Mouse (Mus musculus) hindbrain, embryonic 14.5 days (tissue): Measurements from ENCODE around the gene Mllt10. TPM values are rescaled to one million over a fixed set of nuclear protein-coding genes. Genes with fewer than 3 reads are reported as not detected.
A peak's percentile ranks its signal among the peaks of the same experiment; 100 is the strongest.

ENCODE experiments used
- ATAC-seq: fragments of 200-750 bp; cut with Nextera tagmentation; 2 replicates; pipeline ENCODE4 v1.8.0; 2017; ENCODE audit warnings: moderate number of reproducible peaks, mild to moderate bottlenecking, moderate TSS enrichment, moderate library complexity; ENCODE audit not compliant: low FRiP score
- DNase-seq: peaks from one replicate; pipeline ENCODE4 v3.0.0-alpha.2; 2015; ENCODE audit warnings: low spot score
- H3K27ac ChIP-seq: fragments of 300-500 bp; sonication (generic); 2 replicates; pipeline ENCODE4 v1.5.1; 2014; ENCODE audit warnings: mild to moderate bottlenecking, moderate library complexity
- H3K27me3 ChIP-seq: fragments of 300-500 bp; sonication (generic); 2 replicates; pipeline ENCODE4 v1.6.1; 2014; ENCODE audit warnings: mild to moderate bottlenecking, low read length, mixed read lengths; ENCODE audit not compliant: control insufficient read depth, insufficient read depth
- H3K36me3 ChIP-seq: fragments of 300-500 bp; sonication (generic); replicated peaks from 2 replicates; pipeline ENCODE4 v1.6.1; 2014; ENCODE audit not compliant: control insufficient read depth, insufficient read depth
- H3K4me1 ChIP-seq: fragments of 300-500 bp; sonication (generic); replicated peaks from 2 replicates; pipeline ENCODE4 v1.6.1; 2014; ENCODE audit warnings: antibody characterized with exemption, low read length, mixed read lengths; ENCODE audit not compliant: control insufficient read depth, insufficient read depth
- H3K4me2 ChIP-seq: fragments of 300-500 bp; sonication (generic); replicated peaks from 2 replicates; pipeline ENCODE4 v1.6.1; 2014; ENCODE audit warnings: mild to moderate bottlenecking, moderate library complexity
- H3K4me3 ChIP-seq: fragments of 300-500 bp; sonication (generic); replicated peaks from 2 replicates; pipeline ENCODE4 v1.5.1; 2014; ENCODE audit warnings: mild to moderate bottlenecking, low read length
- H3K9ac ChIP-seq: fragments of 300-500 bp; sonication (generic); 2 replicates; pipeline ENCODE4 v1.6.1; 2014
- H3K9me3 ChIP-seq: fragments of 300-500 bp; sonication (generic); 2 replicates; pipeline ENCODE4 v1.6.1; 2016; ENCODE audit warnings: low read length; ENCODE audit not compliant: control insufficient read depth
- WGBS: fragments of 180-500 bp; shearing (Covaris S2); extraction: QIAGEN DNeasy Blood & Tissue Kit; methylation state at CpG from one replicate; pipeline ENCODE4 v1.1.7; 2014; 5-methylcytosine and 5-hydroxymethylcytosine counted together
- polyA plus RNA-seq: library from polyadenylated mRNA; unstranded; fragments of >200 nt; fragmentation: Nextera tagmentation; extraction: Ambion mirVana; gene quantifications from 2 replicates; pipeline ENCODE4 v1.2.1, GENCODE M21; 2014

The Mllt10 gene
- polyA plus RNA-seq, 1 experiment from 2014 or later = 33.1 TPM

- no peak overlapping the region for H3K4me3 ChIP-seq
- no peak overlapping the region for H3K9ac ChIP-seq
- H3K4me2 ChIP-seq = peak overlapping the region; percentile 90
- H3K9me3 ChIP-seq = no peaks in the 10 kb centered on the region
- WGBS = 38% methylated on average over 5 of the region's 5 CpGs
- no peaks in the 10 kb centered on the region for H3K36me3 ChIP-seq
- DNase-seq (peak; percentile 37), ATAC-seq (no peak)
- H3K4me1 ChIP-seq = peaks cover 38% of the 10 kb centered on the region
- H3K27me3 ChIP-seq = no peaks in the 10 kb centered on the region
- no peak overlapping the region for H3K27ac ChIP-seq
These were observed 22.5 kb upstream of the Mllt10 start for GRCm38 (mm10) chr2:18032538-18032895.

DNA sequence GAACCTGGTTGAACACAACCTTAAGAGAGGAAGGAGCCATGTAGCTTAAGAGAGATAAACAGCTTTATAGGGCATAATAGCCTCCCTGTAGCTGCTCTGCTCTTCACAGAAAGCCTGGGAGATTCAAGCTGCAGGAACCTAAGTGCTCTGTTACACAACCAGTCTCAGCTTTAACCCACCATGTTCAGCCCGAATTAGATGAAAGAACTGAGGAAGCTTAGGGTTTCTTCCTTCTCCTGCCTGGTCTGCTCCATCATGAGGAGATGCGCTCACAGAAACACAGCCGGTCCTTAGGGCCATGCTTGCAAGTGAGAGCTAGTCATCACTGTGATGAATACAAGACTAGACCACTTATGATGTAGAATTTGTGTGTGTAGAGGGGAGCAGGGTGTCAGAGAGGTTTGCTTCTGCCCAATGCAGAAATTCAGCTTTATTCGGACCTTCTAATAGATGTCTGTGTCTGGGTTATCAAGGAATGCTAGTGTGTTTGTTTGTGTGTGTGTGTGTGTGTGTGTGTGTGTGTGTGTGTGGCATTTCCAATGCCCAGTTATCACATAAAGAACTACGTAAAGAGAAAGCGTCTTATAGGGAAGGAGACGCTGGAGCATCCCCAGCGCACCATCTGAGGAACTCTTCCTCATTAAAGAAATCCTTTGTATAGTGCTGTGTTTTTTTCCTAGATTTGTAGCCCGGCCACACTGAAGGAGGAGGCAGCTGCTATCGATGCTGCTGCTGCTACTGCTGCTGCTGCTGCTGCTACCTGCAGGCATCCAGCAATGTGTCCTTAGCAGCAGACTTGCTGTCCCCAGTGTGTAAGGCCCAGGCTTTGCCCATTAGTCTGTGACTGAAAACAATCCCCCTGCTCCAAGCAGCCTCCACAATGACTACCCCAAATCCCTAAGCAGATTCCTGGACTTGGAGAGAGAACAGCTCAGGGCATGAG, 21.6 kb upstream of the Mllt10 start:
- DNase-seq = peak; percentile 55
- peak overlapping the region; percentile 90 for H3K4me2 ChIP-seq

GRCm38 (mm10) chr2:18034371-18035250, 20.4 kb upstream of the Mllt10 start:
- Histone ChIP-seq H3K36me3 (no peaks in the 10 kb centered on the region), H3K9me3 (no peaks in the 10 kb centered on the region), H3K27me3 (no peaks in the 10 kb centered on the region), H3K4me1 (peaks cover 50% of the 10 kb centered on the region), H3K27ac (no peak overlapping the region), H3K4me2 (no peak overlapping the region), H3K4me3 (no peak overlapping the region), H3K9ac (no peak overlapping the region)
- 38% methylated on average over 10 of the region's 10 CpGs for WGBS
- ATAC-seq (no peak), DNase-seq (peak; percentile 28)

More for the DNA sequence above, 21.6 kb upstream of the Mllt10 start:
- Histone ChIP-seq H3K4me1 (peaks cover 40% of the 10 kb centered on the region), H3K9ac (peak overlapping the region; percentile 45), H3K9me3 (no peaks in the 10 kb centered on the region), H3K27me3 (no peaks in the 10 kb centered on the region), H3K36me3 (no peaks in the 10 kb centered on the region), H3K27ac (peak overlapping the region; percentile 49), H3K4me3 (no peak overlapping the region)
- ATAC-seq = peak; percentile 21; the same call in 1 of the 2 replicates
- 27% methylated on average over 10 of the region's 10 CpGs for WGBS

DNA sequence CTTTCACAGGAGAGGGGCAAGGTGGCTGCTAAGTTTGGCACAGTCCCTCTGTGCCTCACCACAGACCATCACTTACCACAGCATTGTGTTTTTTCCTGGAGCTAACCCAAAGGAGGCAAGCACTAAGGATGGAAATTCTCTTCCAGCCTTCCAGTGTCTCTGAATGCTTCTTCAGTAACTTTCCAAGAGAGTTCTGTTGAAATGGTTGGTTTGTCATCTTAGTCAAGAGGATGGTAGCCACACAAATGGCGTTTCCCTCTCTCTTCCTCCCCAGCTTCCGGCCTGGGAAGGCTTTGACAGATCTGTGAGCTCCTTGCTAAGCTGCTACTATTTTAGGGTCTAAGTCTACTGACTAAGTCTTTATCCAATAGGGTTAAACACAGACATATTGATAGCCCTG, 17.5 kb upstream of the Mllt10 start, which contains the start of gene A930004D18Rik:
A930004D18Rik (minus strand) TSS at position 247 of the 400 bp plus-strand sequence.
- Histone ChIP-seq H3K4me2 (peak within 1 kb of the TSS; percentile 95; the same call in 1 of the 2 replicates), H3K36me3 (no peaks in the 10 kb centered on the region), H3K9me3 (no peaks in the 10 kb centered on the region), H3K4me3 (no peak within 1 kb of the TSS), H3K27ac (no peak within 1 kb of the TSS), H3K9ac (no peak within 1 kb of the TSS), H3K4me1 (peaks cover 61% of the 10 kb centered on the region), H3K27me3 (no peaks in the 10 kb centered on the region)
- DNase-seq (no peak), ATAC-seq (no peak)
- WGBS = 73% methylated on average over 2 of the region's 2 CpGs

GRCm38 (mm10) chr2:18038141-18038752, 16.8 kb upstream of the Mllt10 start:
- H3K36me3 ChIP-seq = no peaks in the 10 kb centered on the region
- ATAC-seq (no peak), DNase-seq (peak; percentile 40)
- 53% methylated on average over 3 of the region's 3 CpGs for WGBS
- no peak overlapping the region for H3K4me3 ChIP-seq
- no peak overlapping the region for H3K27ac ChIP-seq
- H3K9ac ChIP-seq = no peak overlapping the region
- H3K4me2 ChIP-seq = peak overlapping the region; percentile 95; the same call in 1 of the 2 replicates
- H3K4me1 ChIP-seq = peaks cover 63% of the 10 kb centered on the region
- H3K9me3 ChIP-seq = no peaks in the 10 kb centered on the region
- no peaks in the 10 kb centered on the region for H3K27me3 ChIP-seq

- H3K9me3 ChIP-seq = no peaks in the 10 kb centered on the region
- H3K27me3 ChIP-seq = no peaks in the 10 kb centered on the region
- peak; percentile 50 for DNase-seq
- H3K4me3 ChIP-seq = no peak overlapping the region
- H3K27ac ChIP-seq = peak overlapping the region; percentile 81; the same call in 1 of the 2 replicates
- H3K4me2 ChIP-seq = peak overlapping the region; percentile 95
- H3K36me3 ChIP-seq = no peaks in the 10 kb centered on the region
- WGBS = 21% methylated on average over 10 of the region's 10 CpGs
- peak overlapping the region; percentile 72 for H3K9ac ChIP-seq
- ATAC-seq = 0 out of 2 replicates have a peak, but pooled peaks have one; percentile 21
- peaks cover 57% of the 10 kb centered on the region for H3K4me1 ChIP-seq
These were observed 16.1 kb upstream of the Mllt10 start for GRCm38 (mm10) chr2:18038895-18039371.

DNA sequence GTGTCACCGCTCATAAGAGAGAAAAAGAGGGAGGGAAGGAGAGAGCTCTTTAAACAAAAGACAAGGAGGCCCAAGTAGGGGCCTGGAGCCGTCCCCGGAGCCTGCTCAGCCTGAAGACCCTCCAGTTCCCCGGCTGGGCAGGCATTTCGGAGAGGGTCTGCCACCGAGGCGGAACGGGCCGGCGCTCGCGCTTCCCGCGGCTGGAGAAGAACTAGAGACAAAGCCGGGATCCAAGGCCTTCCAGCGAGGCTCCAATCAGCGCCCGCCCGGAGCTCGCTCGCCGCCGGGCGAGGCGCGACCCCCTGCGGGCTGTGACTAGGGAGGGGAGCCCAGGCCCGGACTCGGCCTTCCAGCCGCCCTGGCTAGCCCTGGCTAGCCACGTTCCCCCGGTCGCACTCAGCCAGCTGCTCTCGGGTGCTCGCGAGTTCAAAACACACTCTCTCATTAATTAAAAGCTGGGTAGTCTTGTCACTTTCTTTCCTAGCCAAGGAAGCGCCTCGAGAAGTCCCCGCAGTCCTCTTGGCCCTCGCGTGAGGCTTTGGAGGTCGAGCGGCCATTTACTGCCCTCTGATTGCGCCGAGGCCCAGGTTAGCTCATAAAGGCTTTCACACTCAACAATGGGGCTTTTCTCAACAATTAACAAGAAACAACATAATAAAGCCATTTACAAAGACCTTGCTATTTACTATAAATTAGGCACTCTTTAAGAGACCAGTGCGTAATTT, 15.3 kb upstream of the Mllt10 start:
- DNase-seq (no peak), ATAC-seq (peak; percentile 54)
- Histone ChIP-seq H3K4me1 (peaks cover 58% of the 10 kb centered on the region), H3K4me2 (peak overlapping the region; percentile 95), H3K36me3 (no peaks in the 10 kb centered on the region), H3K27me3 (no peaks in the 10 kb centered on the region), H3K4me3 (peak overlapping the region; percentile 21), H3K9ac (peak overlapping the region; percentile 72), H3K27ac (peak overlapping the region; percentile 81), H3K9me3 (no peaks in the 10 kb centered on the region)
- WGBS = 3% methylated on average over 44 of the region's 46 CpGs

GRCm38 (mm10) chr2:18040347-18041160, 14.5 kb upstream of the Mllt10 start:
- peak overlapping the region; percentile 72 for H3K9ac ChIP-seq
- no peaks in the 10 kb centered on the region for H3K36me3 ChIP-seq
- WGBS = 11% methylated on average over 27 of the region's 27 CpGs
- H3K4me2 ChIP-seq = peak overlapping the region; percentile 95
- H3K27ac ChIP-seq = peak overlapping the region; percentile 81
- DNase-seq (no peak), ATAC-seq (peak; percentile 19; the same call in 1 of the 2 replicates)
- no peaks in the 10 kb centered on the region for H3K27me3 ChIP-seq
- no peaks in the 10 kb centered on the region for H3K9me3 ChIP-seq
- H3K4me3 ChIP-seq = peak overlapping the region; percentile 21
- peaks cover 60% of the 10 kb centered on the region for H3K4me1 ChIP-seq
